Mouse (Mus musculus) activated CD4-positive, CD25-positive, alpha-beta regulatory T cell, adult 4 months (primary cell): ENCODE data around the gene Slc35f3. TPM values are rescaled to one million over a fixed set of nuclear protein-coding genes. Genes with fewer than 3 reads are reported as not detected.

Source experiments
- ATAC-seq: one replicate; pipeline ENCODE4 v1.8.0; 2017
- polyA plus RNA-seq, 2 experiments: library from polyadenylated mRNA; unstranded; fragments of 100-300 nt; shearing (Covaris generic); gene quantifications; one replicate each; pipeline ENCODE4 v1.2.1; 2017

Gene Slc35f3
- polyA plus RNA-seq, 2 experiments from 2014 or later = not detected

GRCm38 (mm10) chr8:126420834-126421233, 122.5 kb downstream of the Slc35f3 start:
- peak; percentile 26 for ATAC-seq

GRCm38 (mm10) chr8:126422174-126422919, 124.0 kb downstream of the Slc35f3 start, which contains the start of gene Coa6:
Gene Coa6 (plus strand): TSS chr8:126422515.
- peak; percentile 98 for ATAC-seq

GRCm38 (mm10) chr8:126422920-126423300, 124.6 kb downstream of the Slc35f3 start:
- peak; percentile 3 for ATAC-seq

- no peak for ATAC-seq
Observed at GRCm38 (mm10) chr8:126424163-126424562, 125.8 kb downstream of the Slc35f3 start.

- no peak for ATAC-seq
Observed at GRCm38 (mm10) chr8:126424946-126425345, 126.6 kb downstream of the Slc35f3 start.

- ATAC-seq = no peak
Observed at GRCm38 (mm10) chr8:126429635-126430034, 131.3 kb downstream of the Slc35f3 start.

- ATAC-seq = no peak
Observed at GRCm38 (mm10) chr8:126433827-126434226, 135.5 kb downstream of the Slc35f3 start.

GRCm38 (mm10) chr8:126438937-126439336, 140.6 kb downstream of the Slc35f3 start:
- ATAC-seq = no peak

Other genes with a start within 250 kb of the Slc35f3 start
- 10 to 100 TPM; 47.9 to 64.2 TPM for gene Coa6, start 124.0 kb downstream of the Slc35f3 start, polyA plus RNA-seq
- 1 to 10 TPM; 2.0 to 2.6 TPM for gene Tarbp1, start 176.5 kb downstream of the Slc35f3 start, polyA plus RNA-seq